Mouse (Mus musculus): ENCODE measurements at regions not wholly inside any gene's neighbourhood (a gene's known extent, or its start where the extent isn't known, plus 50 kb on each side); places are given as distances from the start of the nearest gene placed in this dataset.

GRCm38 (mm10) chr14:105498155-105498906, 240.0 kb downstream of the Ndfip2 start:
- no peak for TF ChIP-seq ZNF384 (IDR thresholded peaks at IDR 0.05; ENCODE audit: low read depth, low read length)
- TF ChIP-seq CTCF (IDR thresholded peaks at IDR 0.05 in 2 of 3, conservative IDR thresholded peaks at IDR 0.05 in 1 of 3; ENCODE audit: control insufficient read depth in 1 of 3, insufficient read depth in 1 of 3, low read depth in 2 of 3, low read length in 3 of 3, poor library complexity in 1 of 3, severe bottlenecking in 1 of 3): no peak
- no peak for TF ChIP-seq E2F4 (IDR thresholded peaks at IDR 0.05; ENCODE audit: borderline replicate concordance, low read depth, low read length)
- no peak for TF ChIP-seq POLR2A (IDR thresholded peaks at IDR 0.05; ENCODE audit: control insufficient read depth in 1 of 2, insufficient read depth in 1 of 2, low read depth in 1 of 2, low read length in 2 of 2, poor library complexity in 1 of 2)
- TF ChIP-seq EP300 (IDR thresholded peaks at IDR 0.05; ENCODE audit: low read depth in 1 of 2, low read length in 2 of 2): no peak
- TF ChIP-seq ELF1 (IDR thresholded peaks at IDR 0.05; ENCODE audit: low read depth, low read length): no peak
- TF ChIP-seq GATA1 (IDR thresholded peaks at IDR 0.05; ENCODE audit: low read depth, low read length): no peak
- TF ChIP-seq KAT2A (conservative IDR thresholded peaks at IDR 0.05; ENCODE audit: low read depth, low read length): no peak
- no peak for TF ChIP-seq SMC3 (IDR thresholded peaks at IDR 0.05; ENCODE audit: low read depth, low read length)
- no peak for TF ChIP-seq POLR2AphosphoS2 (IDR thresholded peaks at IDR 0.05; ENCODE audit: low read length)
- TF ChIP-seq NRF1 (IDR thresholded peaks at IDR 0.05; ENCODE audit: insufficient read depth, low read depth, low read length, poor library complexity, severe bottlenecking): no peak
- no peak for TF ChIP-seq MXI1 (IDR thresholded peaks at IDR 0.05; ENCODE audit: low read depth, low read length)
